Mouse (Mus musculus) T-cell, adult 66 days (primary cell): ENCODE measurements around the gene Zdhhc18. TPM values are rescaled to one million over a fixed set of nuclear protein-coding genes. Genes with fewer than 3 reads are reported as not detected.

Experiments
- total RNA-seq, 2 experiments: library from RNA; stranded (reverse); gene quantifications; 3 replicates in 1 of 2; 4 replicates in 1 of 2; pipeline ENCODE4 v1.2.4; 2023

Zdhhc18 gene
- total RNA-seq: 100 to 1,000 TPM; 216 to 235 TPM

GRCm38 (mm10) chr4:133649989-133650699 is at the start of gene Zdhhc18:
Zdhhc18 (minus strand) TSS chr4:133650154.

GRCm38 (mm10) chr4:133671881-133672844 is 22.2 kb upstream of the Zdhhc18 start, which contains the start of gene Pigv:
Pigv (minus strand) TSS chr4:133672647.

GRCm38 (mm10) chr4:133601721-133602218 is 48.2 kb downstream of the Zdhhc18 start, which contains the start of gene Sfn:
Sfn (minus strand) TSS chr4:133602168.

GRCm38 (mm10) chr4:133584059-133584951 is 65.6 kb downstream of the Zdhhc18 start, which contains the start of gene Gpn2:
Gpn2 (plus strand) TSS chr4:133584362.

GRCm38 (mm10) chr4:133574070-133574842 is 75.7 kb downstream of the Zdhhc18 start, which contains the start of gene Gpatch3:
Gpatch3 (plus strand) TSS chr4:133574745.

Other genes with a start within 250 kb of the Zdhhc18 start
- gene Tent5b, start 170.0 kb downstream of the Zdhhc18 start, total RNA-seq: not detected
- 10 to 100 TPM; 11.6 to 21.7 TPM for gene Trnp1, start 151.6 kb downstream of the Zdhhc18 start, total RNA-seq
- gene Kdf1, start 131.2 kb downstream of the Zdhhc18 start, total RNA-seq: under 1 TPM; 0.52 to 0.80 TPM
- gene Nudc, start 104.2 kb downstream of the Zdhhc18 start, total RNA-seq: 10 to 100 TPM; 72.2 to 79.8 TPM
- gene Nr0b2, start 96.8 kb downstream of the Zdhhc18 start, total RNA-seq: not detected
- gene Gpatch3, start 75.4 kb downstream of the Zdhhc18 start, total RNA-seq: 10 to 100 TPM; 21.4 to 32.4 TPM
- gene Gpn2, start 65.8 kb downstream of the Zdhhc18 start, total RNA-seq: 10 to 100 TPM; 27.0 to 29.2 TPM
- gene Sfn, start 48.0 kb downstream of the Zdhhc18 start, total RNA-seq: 10 to 100 TPM; 59.4 to 60.3 TPM
- gene Pigv, start 22.5 kb upstream of the Zdhhc18 start, total RNA-seq: 10 to 100 TPM; 23.5 to 25.4 TPM
- gene Arid1a, start 106.6 kb upstream of the Zdhhc18 start, total RNA-seq: 100 to 1,000 TPM; 307 to 314 TPM
- gene Rps6ka1, start 237.6 kb upstream of the Zdhhc18 start, total RNA-seq: 100 to 1,000 TPM; 127 to 137 TPM